Mouse (Mus musculus) neural tube, embryonic 10.5 days (tissue): ENCODE measurements around the gene Tmed10.

ENCODE experiments used
- DNase-seq: peaks from one replicate; pipeline ENCODE4 v3.0.0-alpha.2; 2017; ENCODE audit warnings: low spot score; ENCODE audit errors: extremely low spot score

Gene Tmed10

DNA sequence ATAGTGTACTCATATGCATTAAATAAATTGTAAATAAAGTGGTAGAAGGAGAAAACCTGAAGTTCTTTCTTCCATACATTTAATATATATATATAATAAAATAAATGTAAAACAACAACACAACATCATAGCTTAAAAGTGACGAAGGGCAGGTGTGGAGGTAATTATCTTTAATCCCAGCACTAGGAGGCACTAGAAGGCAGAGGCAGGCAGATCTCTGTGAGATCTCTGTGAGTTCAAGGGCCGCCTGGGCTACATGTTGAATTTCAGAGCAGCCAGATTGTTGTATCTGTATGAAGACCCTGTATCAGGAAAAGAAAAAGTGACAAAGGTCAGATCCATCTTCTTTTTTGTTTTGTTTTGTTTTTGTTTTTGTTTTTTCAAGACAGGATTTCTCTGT lies 3.6 kb upstream of the Tmed10 start:
- DNase-seq: no peak

DNA sequence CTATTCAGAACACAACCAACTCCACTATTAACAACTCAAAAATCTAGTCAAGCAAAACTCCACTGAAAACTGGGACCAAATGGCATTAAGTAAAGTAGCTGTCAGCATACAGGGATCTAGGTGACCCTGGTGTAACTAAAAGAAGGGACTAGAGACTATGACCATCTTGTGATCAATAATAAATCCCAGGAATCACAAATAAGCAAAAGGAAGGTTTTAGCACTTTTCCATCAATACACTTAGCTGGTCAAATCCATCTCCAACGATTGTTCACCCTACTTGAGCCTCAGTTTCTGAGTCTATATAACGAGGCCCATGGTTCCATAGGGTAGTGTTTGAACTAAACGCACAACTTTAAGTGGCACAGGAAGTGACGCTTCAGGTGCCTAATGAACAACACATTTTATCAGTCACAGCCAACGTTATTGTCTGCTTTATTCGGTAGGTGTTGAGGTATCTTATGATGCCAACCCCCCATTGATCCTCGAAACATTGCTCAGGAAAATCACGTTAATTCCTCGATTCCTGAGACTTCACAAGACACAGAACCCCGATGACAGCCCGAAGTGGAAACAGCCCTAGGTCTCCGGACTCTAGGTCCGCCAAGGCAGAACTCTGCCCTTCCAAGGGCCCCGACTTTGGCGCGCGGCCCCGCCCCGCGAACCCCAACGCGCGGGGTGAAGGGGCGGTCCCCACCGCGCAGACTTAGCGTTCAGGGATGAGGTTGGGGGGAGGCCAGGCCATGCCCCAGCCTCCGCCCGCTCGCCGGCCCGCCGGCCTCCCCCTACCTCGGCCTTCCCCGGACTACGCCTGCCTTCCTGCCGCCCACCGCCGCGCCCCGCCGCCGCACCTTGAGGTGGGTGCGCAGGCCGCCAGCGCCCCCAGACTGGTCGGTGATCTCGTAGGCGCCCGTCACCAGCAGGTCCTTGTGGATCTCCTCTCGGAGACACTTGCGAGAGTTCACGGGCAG lies 771 bp downstream of the Tmed10 start:
- DNase-seq: peak; percentile 52

GRCm38 (mm10) chr12:85372068-85372665 lies 2.5 kb downstream of the Tmed10 start:
- DNase-seq: no peak

DNA sequence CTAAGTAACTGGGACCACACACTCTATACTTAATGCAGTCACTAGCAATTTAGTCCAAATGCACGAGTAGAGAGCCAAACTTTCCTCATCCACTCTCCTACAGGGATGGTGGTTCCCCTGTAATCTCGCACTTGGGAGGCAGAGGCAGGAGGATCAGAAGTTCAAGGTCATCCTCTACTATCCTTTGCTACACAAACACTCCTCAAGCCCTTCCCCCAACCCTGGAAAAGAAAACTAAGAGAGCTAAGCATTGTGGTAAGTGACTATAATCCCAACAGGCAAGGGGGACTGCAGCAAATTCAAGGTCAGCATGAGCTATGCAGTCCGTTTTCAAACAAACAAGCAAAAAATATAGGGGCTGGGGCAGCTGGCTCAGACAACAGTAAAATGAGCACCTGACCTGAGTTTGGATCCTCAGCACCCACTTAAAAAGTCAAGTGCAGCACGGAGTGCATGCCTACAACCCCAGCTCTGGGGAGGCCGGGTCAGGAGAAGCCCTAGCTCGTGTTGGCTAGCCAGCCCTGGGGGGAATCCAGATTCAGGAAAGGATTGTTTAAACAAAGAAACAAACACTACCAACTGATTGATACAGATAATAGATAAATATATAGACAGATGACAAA lies 6.1 kb downstream of the Tmed10 start:
- DNase-seq: no peak

- no peak for DNase-seq
Observed at GRCm38 (mm10) chr12:85366271-85366670, 8.4 kb downstream of the Tmed10 start.

- no peak for DNase-seq
Observed at GRCm38 (mm10) chr12:85362510-85362909, 12.1 kb downstream of the Tmed10 start.

DNA sequence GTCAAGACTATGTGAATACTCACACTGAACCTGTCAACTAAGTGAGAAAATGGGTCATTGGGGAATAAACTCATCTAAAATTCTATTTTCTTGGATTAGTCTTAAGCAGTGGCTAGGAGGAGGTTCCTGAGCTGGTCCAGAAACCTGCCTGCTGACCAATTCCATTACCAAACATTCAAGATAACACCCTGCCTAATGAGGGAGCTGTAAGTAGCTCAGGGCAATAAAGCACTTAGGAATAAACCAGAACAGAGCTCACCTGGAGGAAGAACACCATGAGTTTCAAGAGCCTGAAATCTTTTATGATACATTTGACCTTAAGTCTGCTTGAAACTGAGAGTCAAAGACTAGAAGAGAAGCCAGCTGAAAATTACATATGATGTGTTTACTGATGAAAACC lies 13.1 kb downstream of the Tmed10 start:
- no peak for DNase-seq

GRCm38 (mm10) chr12:85361165-85361564 lies 13.5 kb downstream of the Tmed10 start:
- no peak for DNase-seq

GRCm38 (mm10) chr12:85354061-85354460 lies 20.6 kb downstream of the Tmed10 start:
- DNase-seq: no peak

- DNase-seq: no peak
Observed at GRCm38 (mm10) chr12:85350407-85351232, 24.0 kb downstream of the Tmed10 start.

DNA sequence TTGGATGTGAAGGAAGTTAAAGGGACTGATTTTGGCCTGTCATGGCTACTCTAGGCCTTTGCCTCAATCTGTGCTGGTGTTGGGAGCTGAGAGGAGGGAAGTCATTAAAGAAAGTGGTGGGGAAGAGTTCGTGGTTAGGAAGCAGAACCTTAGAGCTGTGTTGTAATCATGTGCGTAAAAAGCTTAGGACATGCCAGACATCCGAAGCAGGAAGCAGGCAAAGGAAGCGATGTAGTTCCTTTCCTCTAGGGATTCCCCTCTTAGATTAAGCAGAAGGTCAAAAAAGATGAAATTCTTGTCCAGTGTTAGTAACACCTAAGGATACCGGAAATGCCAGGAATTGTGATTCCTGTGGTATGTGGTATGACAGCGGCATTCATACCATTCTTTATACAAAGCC lies 26.3 kb downstream of the Tmed10 start:
- no peak for DNase-seq

GRCm38 (mm10) chr12:85347196-85347595 lies 27.5 kb downstream of the Tmed10 start:
- no peak for DNase-seq

DNA sequence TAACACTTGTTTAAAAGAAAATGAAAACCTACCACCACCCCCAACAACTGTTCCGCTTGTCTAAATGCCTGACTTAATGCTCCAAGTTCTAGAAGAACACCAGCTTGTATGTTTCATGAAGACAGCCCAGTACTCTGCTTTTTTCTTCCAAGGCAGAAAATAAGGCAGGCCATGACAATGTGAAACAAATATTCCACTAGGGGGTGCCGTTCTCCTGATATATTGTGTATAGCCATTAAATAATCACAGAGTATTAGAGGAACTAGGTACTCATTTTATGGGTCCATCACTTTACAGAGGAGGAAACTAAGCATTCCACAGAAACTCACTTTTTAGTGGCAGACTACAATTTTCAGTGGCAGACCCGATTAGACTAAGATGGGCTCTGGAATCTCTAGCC lies 28.3 kb downstream of the Tmed10 start:
- DNase-seq: no peak

DNA sequence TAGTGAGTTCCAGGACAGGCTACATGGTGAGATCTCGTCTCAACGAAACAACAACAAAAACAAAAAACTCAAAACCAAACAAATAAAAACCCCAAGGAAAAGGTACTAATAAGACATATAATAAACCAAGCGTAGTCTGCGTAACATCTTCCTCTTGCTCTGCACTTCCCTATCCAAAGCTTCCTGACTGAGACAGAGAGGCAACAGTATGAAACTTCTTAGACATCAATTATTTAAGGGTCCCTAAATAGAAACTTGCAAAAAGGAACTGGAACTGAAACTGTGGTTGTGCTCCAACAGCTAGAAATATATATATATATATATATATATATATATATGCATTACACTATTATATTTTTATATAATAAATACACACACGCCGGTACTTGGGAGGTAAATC lies 29.1 kb downstream of the Tmed10 start:
- no peak for DNase-seq

- DNase-seq: no peak
Observed at GRCm38 (mm10) chr12:85344252-85344651, 30.4 kb downstream of the Tmed10 start.

GRCm38 (mm10) chr12:85342310-85342709 lies 32.3 kb downstream of the Tmed10 start:
- DNase-seq: no peak

GRCm38 (mm10) chr12:85341131-85341530 lies 33.5 kb downstream of the Tmed10 start:
- DNase-seq: no peak

DNA sequence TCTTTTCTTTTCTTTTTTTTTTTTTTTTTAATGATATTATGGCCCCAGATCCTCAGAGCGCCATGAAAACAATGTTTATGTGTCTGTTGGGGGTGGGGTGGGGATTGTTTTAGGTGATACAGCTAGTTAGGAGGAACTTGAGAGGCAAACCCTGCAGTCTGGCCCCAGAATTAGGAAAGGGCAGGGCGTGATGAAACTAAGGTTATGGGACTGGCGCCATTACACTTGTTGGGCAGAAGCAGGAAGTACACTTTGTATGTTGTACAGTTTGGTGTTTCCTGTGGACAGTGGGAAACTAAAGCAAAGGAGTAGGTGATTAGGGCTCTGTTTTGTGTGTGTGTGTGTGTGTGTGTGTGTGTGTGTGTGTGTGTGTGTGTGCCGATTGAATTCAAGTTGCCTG lies 34.7 kb downstream of the Tmed10 start:
- peak; percentile 22 for DNase-seq

GRCm38 (mm10) chr12:85339243-85339729 lies 35.4 kb downstream of the Tmed10 start, which contains the start of gene Nek9:
TSS of gene Nek9 (minus strand) at chr12:85339362.
- peak; percentile 98 for DNase-seq

DNA sequence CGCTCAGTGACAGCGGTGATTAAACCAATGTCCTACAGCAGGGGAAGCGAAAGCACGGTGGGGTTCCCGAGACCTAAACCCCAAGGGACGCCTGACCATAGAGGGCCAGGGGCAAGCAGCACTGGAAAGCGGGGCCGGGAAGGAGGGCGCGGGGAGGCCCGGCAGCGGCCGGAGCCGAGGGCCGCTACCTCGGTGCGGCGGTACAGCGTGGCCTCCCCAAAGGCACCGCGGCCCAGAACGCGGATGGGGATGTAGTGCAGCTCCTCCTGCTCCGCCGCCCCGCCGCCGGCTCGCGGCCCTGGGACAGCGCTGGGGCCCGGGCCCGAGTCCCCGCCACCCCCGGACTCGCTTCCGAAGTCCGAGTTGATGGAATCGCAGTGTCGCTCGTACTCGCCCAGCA lies 35.8 kb downstream of the Tmed10 start:
- no peak for DNase-seq
